Mouse (Mus musculus): ENCODE measurements around the gene Tmem109.

Tmem109 gene

GRCm38 (mm10) chr19:10880975-10881425 is 801 bp downstream of the Tmem109 start:
- DNase-seq: no peak

- DNase-seq: peak; percentile 88
These were observed 1.5 kb downstream of the Tmem109 start for GRCm38 (mm10) chr19:10880085-10880974.

DNA sequence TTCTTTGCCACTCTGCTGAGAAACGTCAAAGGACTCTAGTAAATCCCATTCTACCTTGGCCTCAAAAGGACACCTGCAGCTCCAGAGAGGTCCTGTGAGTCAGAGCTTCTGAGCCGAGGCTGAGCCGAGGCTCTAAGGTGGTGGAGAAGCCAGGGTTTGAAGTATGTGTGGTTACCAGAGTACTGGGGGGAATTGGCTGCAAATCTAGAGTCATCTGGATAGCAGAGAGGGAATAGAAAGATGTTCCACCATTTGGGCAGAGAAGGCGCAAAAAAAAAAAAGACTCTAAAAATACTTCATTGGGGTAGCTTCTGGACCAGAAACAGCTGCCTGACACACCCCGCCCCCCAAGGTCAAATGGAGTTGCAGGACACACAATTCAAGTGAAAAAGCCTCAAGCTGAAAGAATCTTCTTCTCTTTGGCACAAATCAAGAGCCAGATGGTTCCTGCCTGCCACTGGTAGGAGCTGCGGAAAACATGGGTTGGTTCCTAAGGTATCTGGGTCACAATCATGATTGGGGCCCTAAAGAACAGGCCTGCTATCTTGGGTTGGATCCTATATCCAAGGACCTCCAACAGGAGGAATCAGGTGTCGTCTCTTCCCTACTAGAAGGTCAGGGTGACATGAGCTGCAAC is 3.5 kb downstream of the Tmem109 start:
- peak; percentile 60 for DNase-seq

GRCm38 (mm10) chr19:10871328-10871961 is 10.4 kb downstream of the Tmem109 start:
- no peak for DNase-seq

DNA sequence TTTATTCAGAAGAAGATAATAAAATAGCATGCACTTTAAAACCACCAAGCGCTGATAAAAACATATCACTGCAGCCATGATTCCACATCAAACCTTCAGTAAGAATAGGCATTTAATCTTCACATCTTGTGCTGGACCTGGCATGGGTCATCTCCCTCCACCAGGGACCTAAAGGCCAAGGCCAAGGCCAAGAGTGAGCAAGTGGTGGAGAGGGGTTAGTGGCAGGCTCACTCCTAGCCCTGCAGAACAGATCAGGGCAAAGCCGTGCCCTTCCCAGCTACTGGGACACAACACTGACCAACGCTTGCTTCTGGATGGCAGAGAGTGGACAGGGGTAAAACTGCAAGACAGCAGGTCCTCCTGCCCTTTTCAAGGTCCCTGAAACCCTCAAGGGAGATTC is 11.1 kb downstream of the Tmem109 start:
- DNase-seq: no peak

DNA sequence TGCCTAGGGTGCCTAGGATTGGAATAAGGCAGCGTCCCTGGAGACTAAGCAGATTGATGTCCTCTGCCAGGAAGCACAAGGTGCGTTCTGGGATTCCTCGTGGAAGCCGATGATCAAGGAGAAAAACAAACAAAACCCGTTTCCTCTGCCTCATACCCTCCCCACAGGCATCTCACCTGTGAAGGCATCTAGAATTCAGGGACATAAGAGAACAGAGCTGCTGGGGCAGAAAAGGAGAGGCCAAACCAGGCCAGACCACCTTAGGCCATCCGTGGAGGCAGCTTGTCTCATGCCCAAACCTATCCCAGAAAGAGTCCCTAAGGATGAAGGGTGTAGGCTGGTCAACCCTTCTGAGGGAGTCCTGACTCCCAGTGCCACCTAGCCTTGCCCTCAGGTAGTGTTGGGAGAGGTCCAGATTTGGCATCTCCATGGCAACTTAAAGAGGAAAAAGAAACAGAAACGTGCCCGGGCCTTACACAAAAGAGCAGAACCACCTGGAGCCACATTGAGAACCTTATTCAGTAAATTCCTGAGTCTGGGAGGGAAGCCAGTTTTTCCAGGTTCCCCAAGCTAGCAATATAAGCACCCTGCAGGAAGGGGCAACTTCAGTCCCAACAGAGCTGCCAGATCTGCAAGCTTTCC is 11.8 kb downstream of the Tmem109 start, which contains the start of gene Tmem132a:
Tmem132a (minus strand) TSS at position 55 of the 642 bp plus-strand sequence.
- peak; percentile 70 for DNase-seq

DNA sequence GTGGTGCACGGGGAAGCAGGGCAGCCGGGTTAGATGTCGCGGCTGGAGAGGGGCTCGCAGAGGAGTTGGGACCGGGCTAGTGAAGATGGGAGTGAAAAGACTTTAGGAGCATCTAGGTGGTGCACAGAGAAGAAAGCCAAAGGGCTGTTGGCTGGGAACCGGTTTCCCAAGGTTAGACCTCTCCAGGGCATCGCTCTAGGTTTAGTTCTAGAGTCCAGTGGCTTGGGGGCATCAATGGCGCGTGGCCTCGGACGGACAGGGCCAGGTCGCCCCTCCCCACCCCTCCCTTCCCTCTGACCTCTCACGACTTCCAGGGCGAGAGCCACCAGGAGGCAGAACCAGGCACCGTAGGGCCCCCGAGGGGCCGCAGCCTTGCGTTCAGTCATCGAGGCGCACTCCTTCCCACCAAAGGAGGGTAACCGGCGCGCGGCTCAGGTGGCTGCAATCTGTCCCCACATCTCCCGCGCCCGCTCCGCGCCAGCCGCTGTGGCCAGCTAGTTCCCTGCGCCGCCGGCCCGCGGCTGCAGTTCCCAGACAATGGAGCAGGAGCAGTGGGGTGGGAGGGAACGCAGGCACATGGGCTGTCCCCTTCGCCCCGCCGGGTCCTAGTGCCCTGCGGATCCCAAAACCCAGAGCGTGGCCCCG is 12.4 kb downstream of the Tmem109 start:
- peak; percentile 80 for DNase-seq

- no peak for DNase-seq
These were observed 13.1 kb downstream of the Tmem109 start for GRCm38 (mm10) chr19:10868623-10869141.

- no peak for DNase-seq
These were observed 13.7 kb downstream of the Tmem109 start for GRCm38 (mm10) chr19:10867946-10868622.

DNA sequence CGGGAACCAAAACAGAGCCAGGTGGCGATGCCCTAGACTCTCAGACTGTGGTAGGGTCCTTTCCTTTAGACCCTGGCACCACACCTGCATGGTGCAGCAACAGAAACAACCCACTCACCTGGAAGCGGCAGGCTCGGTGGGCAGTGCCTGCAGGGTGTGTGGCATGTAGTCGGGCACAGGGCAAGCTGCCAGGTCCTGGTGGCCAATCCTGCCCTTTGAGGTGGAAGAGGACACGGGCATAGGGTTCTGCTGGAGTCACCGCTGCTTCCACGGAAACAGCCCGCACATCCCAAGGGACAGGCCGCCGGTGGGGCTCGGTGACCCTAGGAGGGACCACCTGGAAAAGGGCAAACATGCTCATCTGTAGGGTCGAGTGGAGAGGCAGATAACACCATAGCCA is 15.4 kb downstream of the Tmem109 start:
- no peak for DNase-seq

DNA sequence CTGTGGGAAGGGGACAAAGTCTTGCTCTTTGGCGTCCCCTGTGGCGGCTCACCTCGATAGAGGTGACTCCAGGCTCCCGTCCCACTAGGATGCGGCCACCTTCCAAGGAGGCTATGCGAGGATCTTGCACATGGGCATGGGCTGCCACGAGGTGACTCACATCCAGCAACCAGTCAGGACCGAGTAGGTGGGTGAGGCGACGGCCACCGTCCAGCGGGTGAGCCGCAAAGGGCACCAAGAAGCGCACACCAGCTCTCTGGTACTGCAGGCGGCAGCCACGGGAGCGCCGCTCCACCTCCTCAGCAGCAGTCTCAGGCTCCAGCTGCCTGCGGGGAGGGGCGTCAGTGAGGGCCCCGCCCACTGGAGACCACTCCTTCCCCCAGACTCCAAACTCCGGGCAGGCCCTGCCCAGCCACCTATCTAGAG is 21.7 kb downstream of the Tmem109 start:
- DNase-seq: no peak

GRCm38 (mm10) chr19:10856520-10856919 is 25.3 kb downstream of the Tmem109 start:
- DNase-seq: no peak

GRCm38 (mm10) chr19:10855422-10855821 is 26.4 kb downstream of the Tmem109 start:
- no peak for DNase-seq

GRCm38 (mm10) chr19:10847311-10848087 is 34.3 kb downstream of the Tmem109 start:
- DNase-seq: no peak

- DNase-seq: no peak
These were observed 35.7 kb downstream of the Tmem109 start for GRCm38 (mm10) chr19:10846150-10846549.

DNA sequence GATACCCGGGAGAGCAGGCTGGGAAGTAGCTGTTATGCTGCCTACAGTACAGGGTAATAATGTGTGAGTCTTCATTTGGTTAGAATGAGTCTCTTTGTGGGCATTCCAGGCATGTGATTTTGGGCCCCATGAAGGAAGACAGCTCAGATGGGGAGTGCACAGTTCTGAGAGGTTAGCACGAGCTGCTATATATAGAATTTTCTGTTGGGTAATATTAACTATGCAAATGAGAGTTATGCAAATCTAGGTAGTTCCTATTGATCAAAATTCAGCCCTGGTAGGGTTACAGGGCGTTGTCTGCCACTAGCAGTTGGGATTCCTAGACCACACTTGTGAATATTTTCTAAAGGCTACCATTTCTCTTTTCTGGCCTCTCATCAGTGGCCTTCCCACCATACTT is 36.3 kb downstream of the Tmem109 start:
- DNase-seq: no peak

DNA sequence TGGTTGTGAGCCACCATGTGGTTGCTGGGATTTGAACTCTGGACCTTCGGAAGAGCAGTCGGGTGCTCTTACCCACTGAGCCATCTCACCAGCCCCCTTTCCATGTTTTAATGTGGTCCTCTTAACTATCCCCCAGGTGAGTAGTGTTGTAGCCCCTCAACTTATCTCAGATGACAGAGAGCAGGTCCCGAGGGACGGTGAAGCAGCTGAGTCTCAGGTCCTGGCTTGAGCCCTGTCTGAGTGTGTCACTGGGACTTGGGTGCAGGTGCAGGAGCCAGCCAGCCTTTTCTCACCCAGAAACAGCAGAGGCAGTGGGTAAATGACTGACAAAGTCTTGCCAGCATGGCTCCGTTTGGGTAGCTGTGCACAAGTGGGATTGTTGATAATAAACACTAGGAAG is 37.6 kb downstream of the Tmem109 start:
- DNase-seq: no peak

- no peak for DNase-seq
These were observed 38.9 kb downstream of the Tmem109 start for GRCm38 (mm10) chr19:10842914-10843313.

GRCm38 (mm10) chr19:10841721-10842626 is 39.8 kb downstream of the Tmem109 start:
- DNase-seq: peak; percentile 70
